Mouse (Mus musculus): ENCODE measurements around the gene Slc35f4.

The Slc35f4 gene

GRCm38 (mm10) chr14:49348164-49348896 is 177.5 kb downstream of the Slc35f4 start:
- DNase-seq (ENCODE audit: low spot score): no peak

DNA sequence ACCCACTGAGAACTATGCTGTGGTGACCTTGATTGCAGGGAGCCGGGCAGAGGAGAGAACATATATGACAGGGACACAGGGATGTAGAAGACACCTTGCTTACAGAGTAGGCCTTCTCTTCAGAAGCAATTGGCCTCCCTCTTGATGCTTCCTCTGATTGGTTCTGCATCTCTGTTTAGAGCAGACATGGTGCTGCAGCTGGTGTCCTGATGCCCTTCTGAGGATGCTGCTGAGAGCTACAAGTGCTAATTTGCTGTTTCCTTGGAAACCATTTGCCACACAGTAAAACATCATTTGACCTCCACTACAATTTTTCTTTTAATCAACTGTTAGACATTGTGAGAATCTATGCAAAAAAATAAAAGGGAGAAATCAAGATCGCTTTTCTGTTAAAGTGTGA is 180.0 kb downstream of the Slc35f4 start:
- DNase-seq (ENCODE audit: low spot score): no peak

- DNase-seq (ENCODE audit: low spot score): no peak
Observed at GRCm38 (mm10) chr14:49337011-49337410, 188.8 kb downstream of the Slc35f4 start.

- DNase-seq (ENCODE audit: low spot score): no peak
Observed at GRCm38 (mm10) chr14:49333841-49334240, 192.0 kb downstream of the Slc35f4 start.

GRCm38 (mm10) chr14:49316493-49316894 is 209.4 kb downstream of the Slc35f4 start:
- DNase-seq (ENCODE audit: low spot score): no peak

GRCm38 (mm10) chr14:49313981-49314380 is 211.9 kb downstream of the Slc35f4 start:
- no peak for DNase-seq (ENCODE audit: low spot score)

GRCm38 (mm10) chr14:49313376-49313775 is 212.5 kb downstream of the Slc35f4 start:
- DNase-seq (ENCODE audit: low spot score): no peak

DNA sequence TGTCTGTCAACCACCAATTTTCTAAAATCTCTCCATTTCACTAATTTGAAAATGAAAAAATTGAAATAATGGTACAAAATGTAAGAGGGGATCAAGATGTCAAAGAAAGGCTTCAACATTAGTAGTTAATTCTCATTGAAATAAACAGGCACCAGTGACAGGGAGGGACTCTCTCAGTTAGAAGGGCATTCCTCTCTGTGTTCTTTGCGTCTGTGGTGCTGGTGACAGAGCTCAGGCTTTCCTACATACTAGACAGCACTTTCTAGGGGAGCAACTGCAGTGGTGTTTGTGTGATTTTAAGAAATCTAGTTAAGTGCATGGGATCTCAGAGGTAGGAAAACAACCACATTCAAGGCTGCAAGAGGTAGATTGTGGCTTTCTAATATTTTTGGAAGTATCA is 214.3 kb downstream of the Slc35f4 start:
- no peak for DNase-seq (ENCODE audit: low spot score)

- no peak for DNase-seq (ENCODE audit: low spot score)
Observed at GRCm38 (mm10) chr14:49311091-49311492, 214.8 kb downstream of the Slc35f4 start.

GRCm38 (mm10) chr14:49309670-49310069 is 216.2 kb downstream of the Slc35f4 start:
- no peak for DNase-seq (ENCODE audit: low spot score)

DNA sequence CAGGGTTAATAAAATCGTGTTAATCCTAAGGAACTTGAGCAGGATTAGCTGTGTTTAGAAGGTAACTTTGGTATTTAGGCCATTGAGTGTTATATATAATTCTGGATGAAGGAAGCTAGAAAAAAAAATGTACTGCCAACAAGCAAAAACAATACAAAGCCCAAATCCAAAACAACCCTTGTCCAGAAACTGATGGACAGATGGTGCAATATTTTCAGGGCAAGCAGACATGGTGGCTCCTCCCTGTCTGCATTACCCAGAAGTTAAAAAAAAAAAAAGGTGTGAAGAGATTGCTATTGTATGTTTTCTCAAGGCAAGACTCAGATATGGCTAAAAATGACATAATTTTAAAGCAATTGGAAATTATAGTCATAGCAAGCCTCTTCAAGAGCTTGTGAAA is 217.3 kb downstream of the Slc35f4 start:
- no peak for DNase-seq (ENCODE audit: low spot score)

DNA sequence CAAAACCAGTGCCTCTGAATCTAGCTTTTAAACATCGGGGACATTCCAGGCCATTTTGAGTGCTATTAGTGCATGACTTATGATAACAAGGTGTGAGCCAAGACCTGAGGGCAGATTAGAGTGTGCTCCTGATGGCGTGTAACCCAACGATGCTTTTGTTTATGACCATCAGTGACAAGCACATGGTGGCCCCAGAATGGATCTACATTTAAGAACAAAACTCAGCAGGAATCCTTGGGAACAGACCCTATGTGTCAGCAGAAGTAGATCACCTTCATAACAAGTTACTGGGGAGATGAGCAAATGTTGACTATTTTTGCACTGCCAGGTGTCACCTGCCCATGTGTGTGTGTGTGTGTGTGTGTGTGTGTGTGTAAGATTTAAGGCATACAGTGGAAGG is 218.0 kb downstream of the Slc35f4 start:
- no peak for DNase-seq (ENCODE audit: low spot score)

- no peak for DNase-seq (ENCODE audit: low spot score)
Observed at GRCm38 (mm10) chr14:49305534-49306409, 220.1 kb downstream of the Slc35f4 start.

DNA sequence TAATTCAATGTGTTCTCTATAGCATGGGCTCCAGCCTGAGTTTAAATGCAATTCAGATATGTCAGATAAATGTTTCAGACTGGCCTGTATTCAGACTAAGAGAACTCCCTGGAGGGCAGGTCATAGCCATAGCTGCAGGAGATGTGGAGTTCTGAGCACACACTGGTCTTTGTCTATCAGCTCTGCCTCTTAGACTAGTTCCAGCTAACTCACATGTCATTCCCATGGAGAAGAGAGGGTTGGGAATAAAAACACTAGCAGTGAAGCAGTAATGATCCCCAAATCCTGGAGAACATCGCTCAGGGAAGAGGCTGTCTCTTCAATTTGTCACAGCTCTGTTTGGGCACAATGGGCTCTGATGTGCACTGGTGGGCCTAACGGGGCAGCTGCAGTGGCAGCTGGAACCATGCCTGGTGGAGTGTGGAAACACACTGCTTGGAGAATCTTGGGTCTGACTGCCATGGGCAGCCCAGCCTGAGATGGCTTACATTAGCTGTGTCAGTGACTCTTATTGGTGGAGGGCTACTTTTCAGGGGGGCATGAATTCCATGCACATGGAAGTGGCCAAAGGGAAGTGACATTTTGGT is 223.5 kb downstream of the Slc35f4 start:
- DNase-seq (ENCODE audit: low spot score): no peak

- DNase-seq (ENCODE audit: low spot score): no peak
Observed at GRCm38 (mm10) chr14:49300981-49301619, 224.7 kb downstream of the Slc35f4 start.

- no peak for DNase-seq (ENCODE audit: low spot score)
Observed at GRCm38 (mm10) chr14:49300326-49300725, 225.5 kb downstream of the Slc35f4 start.

DNA sequence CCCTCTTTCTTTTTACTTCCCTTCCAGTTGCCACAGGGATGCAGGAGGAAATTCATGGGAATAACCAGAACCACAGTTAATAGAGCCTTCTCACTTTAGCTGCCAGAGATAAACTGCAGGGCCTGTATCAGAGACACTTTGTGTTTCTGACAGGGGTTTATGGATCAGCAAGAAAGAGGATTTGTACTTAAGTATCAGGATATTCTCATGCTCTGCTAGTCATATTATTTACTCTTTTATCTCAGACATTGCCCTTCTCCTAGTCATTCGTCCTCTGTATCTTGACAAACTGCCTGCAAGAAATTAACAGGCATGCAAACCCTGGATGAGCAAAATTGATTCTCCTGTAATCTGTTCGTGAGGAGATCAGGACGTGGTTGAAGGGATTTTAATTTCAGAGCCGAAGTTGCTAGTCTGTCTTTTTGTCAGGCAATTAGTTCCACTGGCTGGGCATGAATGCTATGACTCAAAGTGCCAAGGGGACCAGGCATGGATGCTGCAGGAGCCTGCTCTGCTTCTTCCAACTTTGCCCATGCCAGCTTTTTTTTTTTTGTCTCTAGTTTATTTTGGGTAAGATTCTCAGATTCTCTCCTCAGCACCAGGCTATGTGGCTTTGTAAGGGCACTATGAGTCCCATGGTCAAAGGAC is 231.9 kb downstream of the Slc35f4 start:
- no peak for DNase-seq (ENCODE audit: low spot score)

DNA sequence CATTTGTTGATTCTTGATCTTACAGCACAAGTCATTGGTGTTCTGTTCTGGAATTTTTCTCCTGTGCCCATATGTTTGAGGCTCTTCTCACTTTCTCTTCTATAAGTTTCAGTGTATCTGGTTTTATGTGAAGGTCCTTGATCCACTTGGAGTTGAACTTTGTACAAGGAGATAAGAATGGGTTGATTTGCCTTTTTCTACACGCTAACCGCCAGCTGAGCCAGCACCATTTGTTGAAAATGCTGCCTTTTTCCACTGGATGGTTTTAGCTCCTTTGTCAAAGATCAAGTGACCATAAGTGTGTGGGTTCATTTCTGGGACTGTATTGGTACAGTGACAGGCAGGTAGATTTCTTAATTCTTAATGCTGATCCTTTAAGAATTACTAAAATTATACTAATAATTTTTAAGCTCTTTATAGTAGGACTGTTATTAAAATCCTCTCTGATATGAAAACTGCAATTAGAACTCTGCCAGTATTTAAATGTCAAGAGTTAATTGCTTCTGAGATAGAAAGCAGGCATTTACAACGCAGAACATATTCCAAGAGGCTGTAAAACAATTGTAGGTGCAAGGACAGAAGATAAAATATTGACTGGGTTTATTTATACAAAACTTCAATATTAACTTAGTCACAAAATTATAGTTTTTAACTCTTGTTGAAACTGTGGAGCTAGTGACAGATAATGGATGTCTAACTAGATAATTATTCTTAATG is 235.7 kb downstream of the Slc35f4 start:
- DNase-seq (ENCODE audit: low spot score): no peak

- DNase-seq (ENCODE audit: low spot score): no peak
Observed at GRCm38 (mm10) chr14:49283784-49284655, 241.8 kb downstream of the Slc35f4 start.

DNA sequence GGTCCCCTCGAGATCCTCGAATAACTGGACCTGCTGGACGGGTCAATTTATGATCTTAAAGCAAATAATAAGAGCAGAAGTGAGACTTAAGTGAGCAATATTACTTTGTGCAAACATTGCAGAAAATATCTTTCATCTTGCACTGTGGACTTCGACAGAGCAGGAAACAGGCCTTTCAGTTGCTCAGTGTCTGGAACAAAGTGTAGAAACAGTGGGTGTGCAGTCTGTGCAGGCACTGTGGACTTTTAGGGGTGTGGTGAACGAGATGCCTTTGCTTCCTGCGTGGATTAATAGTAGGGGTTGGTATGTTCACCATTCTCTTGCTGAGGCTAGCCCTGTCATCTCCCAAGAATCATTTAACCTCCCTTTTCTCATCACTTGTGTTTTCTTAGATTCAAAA is 247.0 kb downstream of the Slc35f4 start:
- no peak for DNase-seq (ENCODE audit: low spot score)
